Mouse (Mus musculus) A20 (cell line): Measurements from ENCODE around the gene Ptpn12.

Experiments
- DNase-seq: peaks from one replicate; pipeline ENCODE4 v3.0.0-alpha.2; 2011; ENCODE audit warnings: low read depth, low spot score

Gene Ptpn12

GRCm38 (mm10) chr5:21030226-21030625 is 25.5 kb downstream of the Ptpn12 start:
- DNase-seq = peak; percentile 66

- DNase-seq = no peak
These were observed 38.6 kb downstream of the Ptpn12 start for GRCm38 (mm10) chr5:21017075-21017474.

GRCm38 (mm10) chr5:21010908-21011307 is 44.8 kb downstream of the Ptpn12 start:
- no peak for DNase-seq

- no peak for DNase-seq
These were observed 53.0 kb downstream of the Ptpn12 start for GRCm38 (mm10) chr5:21002723-21003122.

- no peak for DNase-seq
These were observed 53.9 kb downstream of the Ptpn12 start for GRCm38 (mm10) chr5:21001622-21002315.

GRCm38 (mm10) chr5:20998427-20998826 is 57.3 kb downstream of the Ptpn12 start:
- no peak for DNase-seq

GRCm38 (mm10) chr5:20997555-20997954 is 58.2 kb downstream of the Ptpn12 start:
- DNase-seq = no peak

GRCm38 (mm10) chr5:20990062-20990809 is 65.5 kb downstream of the Ptpn12 start:
- no peak for DNase-seq

GRCm38 (mm10) chr5:20986271-20986670 is 69.4 kb downstream of the Ptpn12 start:
- no peak for DNase-seq

GRCm38 (mm10) chr5:20983505-20983904 is 72.2 kb downstream of the Ptpn12 start:
- DNase-seq = no peak

- DNase-seq = no peak
These were observed 81.0 kb downstream of the Ptpn12 start for GRCm38 (mm10) chr5:20974690-20975089.

GRCm38 (mm10) chr5:20973999-20974398 is 81.7 kb downstream of the Ptpn12 start:
- no peak for DNase-seq

GRCm38 (mm10) chr5:20973069-20973468 is 82.6 kb downstream of the Ptpn12 start:
- peak; percentile 63 for DNase-seq

GRCm38 (mm10) chr5:20968963-20969362 is 86.7 kb downstream of the Ptpn12 start:
- peak; percentile 91 for DNase-seq

GRCm38 (mm10) chr5:20968493-20968892 is 87.2 kb downstream of the Ptpn12 start:
- DNase-seq = peak; percentile 73

GRCm38 (mm10) chr5:20967942-20968341 is 87.8 kb downstream of the Ptpn12 start:
- peak; percentile 90 for DNase-seq

GRCm38 (mm10) chr5:20964446-20964845 is 91.3 kb downstream of the Ptpn12 start:
- no peak for DNase-seq

GRCm38 (mm10) chr5:20963295-20963694 is 92.4 kb downstream of the Ptpn12 start:
- no peak for DNase-seq

GRCm38 (mm10) chr5:20960927-20961326 is 94.8 kb downstream of the Ptpn12 start:
- no peak for DNase-seq

- no peak for DNase-seq
These were observed 99.4 kb downstream of the Ptpn12 start, which contains the start of gene Rsbn1l for GRCm38 (mm10) chr5:20956298-20956697. Rsbn1l (minus strand) TSS chr5:20956398.

- peak; percentile 85 for DNase-seq
These were observed 100.4 kb downstream of the Ptpn12 start for GRCm38 (mm10) chr5:20955114-20955835.

GRCm38 (mm10) chr5:20952337-20952925 is 103.3 kb downstream of the Ptpn12 start:
- peak; percentile 62 for DNase-seq
